Mouse (Mus musculus) limb, embryonic 11.5 days (tissue): ENCODE data around the gene Dpf3. TPM values are rescaled to one million over a fixed set of nuclear protein-coding genes. Genes with fewer than 3 reads are reported as not detected.

Source experiments
- ATAC-seq: fragments of 200-750 bp; cut with Nextera tagmentation; 2 replicates; pipeline ENCODE4 v1.8.0; 2017; ENCODE audit warnings: low read depth; ENCODE audit not compliant: insufficient number of reproducible peaks, low FRiP score, low TSS enrichment
- DNase-seq: peaks from one replicate; pipeline ENCODE4 v3.0.0-alpha.2; 2015; ENCODE audit warnings: low spot score
- H3K27ac ChIP-seq: fragments of 300-500 bp; sonication (generic); replicated peaks from 2 replicates; pipeline ENCODE4 v1.5.1; 2014; ENCODE audit warnings: low read depth, mild to moderate bottlenecking, low read length
- H3K27me3 ChIP-seq: fragments of 300-500 bp; sonication (generic); 2 replicates; pipeline ENCODE4 v1.6.1; 2014; ENCODE audit warnings: mild to moderate bottlenecking, low read length, mixed read lengths; ENCODE audit not compliant: control insufficient read depth, insufficient read depth
- H3K36me3 ChIP-seq: fragments of 300-500 bp; sonication (generic); 2 replicates; pipeline ENCODE4 v1.6.1; 2014; ENCODE audit warnings: mild to moderate bottlenecking, low read length, moderate library complexity, mixed read lengths; ENCODE audit not compliant: control insufficient read depth, insufficient read depth
- H3K4me1 ChIP-seq: fragments of 300-500 bp; sonication (generic); 2 replicates; pipeline ENCODE4 v1.6.1; 2014; ENCODE audit warnings: low read length, mixed read lengths; ENCODE audit not compliant: control insufficient read depth, insufficient read depth
- H3K4me2 ChIP-seq: fragments of 300-500 bp; sonication (generic); 2 replicates; pipeline ENCODE4 v1.6.1; 2014; ENCODE audit warnings: low read depth, mild to moderate bottlenecking, moderate library complexity; ENCODE audit not compliant: severe bottlenecking
- H3K4me3 ChIP-seq: fragments of 300-500 bp; sonication (generic); 2 replicates; pipeline ENCODE4 v1.5.1; 2014; ENCODE audit warnings: low read depth, low read length
- H3K9ac ChIP-seq: fragments of 300-500 bp; sonication (generic); 2 replicates; pipeline ENCODE4 v1.6.1; 2014; ENCODE audit warnings: mild to moderate bottlenecking, low read length
- H3K9me3 ChIP-seq: fragments of 300-500 bp; sonication (generic); 2 replicates; pipeline ENCODE4 v1.6.1; 2016; ENCODE audit warnings: low read length; ENCODE audit not compliant: control insufficient read depth
- WGBS: fragments of 180-500 bp; shearing (Covaris S2); extraction: QIAGEN DNeasy Blood & Tissue Kit; methylation state at CpG from one replicate; pipeline ENCODE4 v1.1.7; 2014; 5-methylcytosine and 5-hydroxymethylcytosine counted together
- polyA plus RNA-seq: library from polyadenylated mRNA; unstranded; fragments of >200 nt; fragmentation: Nextera tagmentation; extraction: Ambion mirVana; gene quantifications from 2 replicates; pipeline ENCODE4 v1.2.1, GENCODE M21; 2014

The Dpf3 gene
- polyA plus RNA-seq, 1 experiment from 2014 or later: 3.6 TPM

DNA sequence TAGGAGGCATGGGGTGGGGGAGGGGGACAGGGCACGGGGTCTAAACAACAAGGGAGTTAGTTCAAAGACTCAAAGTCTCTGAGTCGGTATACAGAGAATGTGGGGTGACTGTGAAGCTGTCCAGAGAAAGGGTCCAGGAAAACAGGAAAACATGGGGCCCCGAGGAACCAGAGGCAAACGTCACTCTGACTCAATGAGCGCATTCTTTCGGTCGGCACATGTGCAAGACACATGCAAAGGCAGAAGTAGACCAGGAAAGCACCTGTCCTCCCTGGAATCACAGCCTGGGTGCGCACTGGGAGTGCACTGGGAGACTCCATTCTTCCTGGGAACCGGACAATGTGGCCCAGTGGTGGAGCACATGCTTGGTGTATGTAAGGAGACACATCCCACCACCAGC is 59.5 kb downstream of the Dpf3 start:
- no peaks in the 10 kb centered on the region for H3K27me3 ChIP-seq
- H3K36me3 ChIP-seq: no peaks in the 10 kb centered on the region
- H3K4me2 ChIP-seq: peak overlapping the region; percentile 17; the same call in 1 of the 2 replicates
- WGBS: 20% methylated on average over 9 of the region's 9 CpGs
- H3K9ac ChIP-seq: no peak overlapping the region
- H3K4me3 ChIP-seq: no peak overlapping the region
- H3K27ac ChIP-seq: no peak overlapping the region
- H3K9me3 ChIP-seq: no peaks in the 10 kb centered on the region
- ATAC-seq: peak; percentile 51; the same call in 1 of the 2 replicates
- DNase-seq: peak; percentile 54
- H3K4me1 ChIP-seq: peaks cover 15% of the 10 kb centered on the region

GRCm38 (mm10) chr12:83427601-83428000 is 59.9 kb downstream of the Dpf3 start:
- DNase-seq: no peak
- H3K9ac ChIP-seq: no peak overlapping the region
- no peak overlapping the region for H3K4me3 ChIP-seq
- no peaks in the 10 kb centered on the region for H3K9me3 ChIP-seq
- no peak overlapping the region for H3K27ac ChIP-seq
- peaks cover 15% of the 10 kb centered on the region for H3K4me1 ChIP-seq
- H3K4me2 ChIP-seq: no peak overlapping the region; the same call in 1 of the 2 replicates
- H3K36me3 ChIP-seq: no peaks in the 10 kb centered on the region
- no peak for ATAC-seq
- 6% methylated on average over 4 of the region's 4 CpGs for WGBS
- H3K27me3 ChIP-seq: no peaks in the 10 kb centered on the region

DNA sequence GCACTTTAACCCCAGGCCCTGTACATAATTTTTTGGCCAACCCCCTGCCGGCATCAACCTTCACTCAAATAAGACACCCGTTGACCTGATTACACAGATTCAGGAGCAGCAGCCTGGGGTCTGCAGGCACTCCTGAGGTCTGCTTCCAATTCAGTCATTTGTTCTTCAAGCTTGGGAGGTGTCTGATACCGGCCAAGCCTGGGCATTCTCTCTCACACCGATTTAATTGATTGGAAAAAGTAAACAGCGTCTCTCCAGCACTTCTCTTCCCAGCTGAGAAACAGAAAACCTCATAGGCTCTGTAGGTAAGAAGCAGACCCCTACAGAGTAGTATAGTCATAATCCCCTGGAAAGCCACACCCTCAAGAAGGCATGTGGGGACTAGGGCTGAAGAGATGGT is 61.2 kb downstream of the Dpf3 start:
- Histone ChIP-seq H3K36me3 (no peaks in the 10 kb centered on the region), H3K27me3 (no peaks in the 10 kb centered on the region), H3K27ac (no peak overlapping the region), H3K9me3 (peaks cover under 1% of the 10 kb centered on the region; the same call in 1 of the 2 replicates), H3K9ac (no peak overlapping the region), H3K4me3 (no peak overlapping the region), H3K4me2 (no peak overlapping the region), H3K4me1 (peaks cover 15% of the 10 kb centered on the region)
- no peak for DNase-seq
- 33% methylated on average over 5 of the region's 5 CpGs for WGBS
- no peak for ATAC-seq

DNA sequence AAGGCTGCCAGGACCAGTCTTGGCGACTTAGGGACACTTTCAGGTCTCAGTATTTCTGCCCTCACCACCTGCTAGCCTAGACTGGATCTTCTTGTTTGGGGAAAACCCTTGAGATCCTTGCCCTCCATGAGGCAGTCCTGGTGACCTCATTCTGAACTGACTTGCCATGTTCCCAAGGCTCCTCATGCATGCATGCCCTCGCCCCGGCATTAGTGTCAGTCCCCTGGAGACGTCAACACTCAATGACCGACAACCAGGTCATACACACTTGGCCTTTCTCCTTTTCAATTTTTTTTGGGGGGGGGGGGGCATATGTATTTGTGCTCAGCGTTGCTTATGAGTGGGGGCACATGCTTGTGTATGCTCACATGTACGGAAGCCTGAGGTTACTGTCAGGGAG is 61.8 kb downstream of the Dpf3 start:
- Histone ChIP-seq H3K36me3 (no peaks in the 10 kb centered on the region), H3K9me3 (peaks cover 3% of the 10 kb centered on the region; the same call in 1 of the 2 replicates), H3K27me3 (no peaks in the 10 kb centered on the region), H3K9ac (no peak overlapping the region), H3K4me1 (peaks cover 15% of the 10 kb centered on the region), H3K4me3 (no peak overlapping the region), H3K4me2 (no peak overlapping the region), H3K27ac (no peak overlapping the region)
- DNase-seq (no peak), ATAC-seq (no peak)
- 80% methylated on average over 7 of the region's 7 CpGs for WGBS

DNA sequence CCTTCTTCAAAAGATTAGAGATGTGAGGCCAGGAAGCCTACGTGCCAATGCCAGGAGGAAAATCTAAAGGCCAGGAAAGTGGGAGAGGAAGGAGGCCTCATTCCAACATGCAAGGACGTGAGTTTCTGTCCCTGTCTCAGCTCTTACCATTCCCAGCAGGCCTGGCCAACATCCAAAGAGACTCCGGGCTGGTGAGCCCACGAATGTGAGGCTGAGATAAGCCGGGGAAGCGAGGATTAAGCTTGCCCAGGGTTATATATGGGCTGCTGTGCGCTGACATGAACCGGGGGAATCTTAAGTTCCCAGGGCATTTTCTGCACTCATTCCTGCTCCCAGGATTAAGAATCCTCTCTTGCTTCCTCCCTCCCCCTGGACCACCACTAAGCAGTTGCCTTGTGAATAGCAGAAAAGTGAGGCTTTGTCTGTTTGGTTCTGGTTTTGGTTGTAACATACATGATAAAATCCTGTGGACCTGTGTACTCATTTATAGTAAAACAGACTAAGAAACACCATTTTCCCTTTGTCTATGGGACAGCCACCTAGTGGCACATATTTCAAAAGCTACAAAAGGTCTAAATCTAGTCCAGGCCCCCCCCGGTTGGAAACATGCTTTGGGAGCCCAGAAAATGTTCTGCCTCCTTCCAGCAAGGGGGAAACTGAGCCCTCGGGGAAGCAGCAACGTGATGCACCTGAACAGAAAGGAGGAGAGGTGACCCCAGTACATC is 62.6 kb downstream of the Dpf3 start:
- Histone ChIP-seq H3K9ac (no peak overlapping the region), H3K27ac (no peak overlapping the region), H3K4me3 (no peak overlapping the region), H3K4me2 (no peak overlapping the region), H3K36me3 (no peaks in the 10 kb centered on the region), H3K4me1 (peaks cover 15% of the 10 kb centered on the region), H3K27me3 (no peaks in the 10 kb centered on the region), H3K9me3 (peaks cover 3% of the 10 kb centered on the region; the same call in 1 of the 2 replicates)
- no peak for DNase-seq
- 64% methylated on average over 11 of the region's 11 CpGs for WGBS
- no peak for ATAC-seq

DNA sequence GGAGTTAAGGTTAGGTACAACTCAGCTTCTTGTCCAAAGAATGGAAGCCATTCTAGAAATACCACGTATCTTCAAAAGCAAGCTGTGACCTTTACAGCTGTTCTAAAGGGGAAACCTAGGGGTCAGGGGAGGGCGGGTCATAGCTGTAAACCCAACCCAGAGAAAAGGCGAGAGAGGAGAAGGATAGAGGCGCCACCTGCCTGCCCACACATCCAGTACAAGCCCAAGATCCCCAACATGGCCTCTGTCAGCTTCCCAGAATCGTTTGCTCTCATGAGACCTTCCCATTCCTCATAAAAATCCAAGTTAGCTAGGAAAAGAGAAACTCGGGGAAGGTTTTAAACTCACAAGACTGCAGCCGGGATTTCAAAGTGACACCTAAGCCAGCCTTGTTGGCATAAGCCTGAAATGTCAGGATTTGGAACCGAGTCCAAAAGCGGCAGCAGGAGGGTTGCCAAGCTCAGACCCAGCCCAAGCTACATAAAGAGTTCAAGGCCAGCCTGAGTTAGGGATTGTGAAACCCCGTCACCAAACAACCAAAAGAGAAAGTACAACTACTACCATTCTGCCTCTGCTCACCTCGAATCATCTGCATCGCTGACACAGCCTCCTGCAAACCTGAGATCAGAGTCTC is 63.3 kb downstream of the Dpf3 start:
- H3K27me3 ChIP-seq: no peaks in the 10 kb centered on the region
- no peak for ATAC-seq
- H3K36me3 ChIP-seq: no peaks in the 10 kb centered on the region
- H3K4me3 ChIP-seq: no peak overlapping the region
- H3K9me3 ChIP-seq: peaks cover 3% of the 10 kb centered on the region; the same call in 1 of the 2 replicates
- no peak for DNase-seq
- peaks cover 15% of the 10 kb centered on the region for H3K4me1 ChIP-seq
- no peak overlapping the region for H3K4me2 ChIP-seq
- 67% methylated on average over 12 of the region's 12 CpGs for WGBS
- H3K9ac ChIP-seq: no peak overlapping the region
- no peak overlapping the region for H3K27ac ChIP-seq

- no peaks in the 10 kb centered on the region; the same call in 1 of the 2 replicates for H3K4me1 ChIP-seq
- no peak overlapping the region for H3K9ac ChIP-seq
- no peak overlapping the region for H3K4me2 ChIP-seq
- WGBS: 93% methylated on average over 5 of the region's 5 CpGs
- H3K27me3 ChIP-seq: no peaks in the 10 kb centered on the region
- no peak overlapping the region for H3K4me3 ChIP-seq
- ATAC-seq (no peak), DNase-seq (no peak)
- no peak overlapping the region for H3K27ac ChIP-seq
- no peaks in the 10 kb centered on the region for H3K36me3 ChIP-seq
- H3K9me3 ChIP-seq: peaks cover 3% of the 10 kb centered on the region; the same call in 1 of the 2 replicates
These were observed 67.2 kb downstream of the Dpf3 start for GRCm38 (mm10) chr12:83420346-83420745.

DNA sequence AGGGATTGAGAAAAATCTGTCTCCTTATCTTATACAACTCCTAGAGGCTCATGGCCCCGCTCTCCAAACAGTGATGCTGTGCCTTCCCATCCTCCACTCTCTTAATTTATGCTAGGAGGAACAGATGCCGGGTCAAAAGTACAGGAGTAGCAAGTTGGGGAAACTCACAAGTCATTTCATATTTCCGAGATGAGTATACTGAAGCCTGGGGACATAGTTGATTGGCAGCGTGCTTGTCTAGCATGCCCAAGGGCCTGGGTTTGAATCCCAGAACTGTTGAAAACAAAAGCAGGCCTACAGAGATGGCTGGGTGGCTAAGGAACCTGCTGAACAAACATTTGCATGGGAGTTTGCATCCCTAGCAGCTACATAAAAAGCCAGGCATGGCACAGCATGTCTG is 72.3 kb downstream of the Dpf3 start:
- Histone ChIP-seq H3K4me2 (no peak overlapping the region), H3K9me3 (no peaks in the 10 kb centered on the region), H3K27me3 (no peaks in the 10 kb centered on the region), H3K36me3 (no peaks in the 10 kb centered on the region), H3K4me3 (no peak overlapping the region), H3K27ac (no peak overlapping the region), H3K4me1 (no peaks in the 10 kb centered on the region), H3K9ac (no peak overlapping the region)
- DNase-seq: no peak
- ATAC-seq: no peak
- 81% methylated on average over 4 of the region's 4 CpGs for WGBS
